Mouse (Mus musculus): ENCODE measurements at regions not wholly inside any gene's neighbourhood (a gene's known extent, or its start where the extent isn't known, plus 50 kb on each side); places are given as distances from the start of the nearest gene placed in this dataset.

DNA sequence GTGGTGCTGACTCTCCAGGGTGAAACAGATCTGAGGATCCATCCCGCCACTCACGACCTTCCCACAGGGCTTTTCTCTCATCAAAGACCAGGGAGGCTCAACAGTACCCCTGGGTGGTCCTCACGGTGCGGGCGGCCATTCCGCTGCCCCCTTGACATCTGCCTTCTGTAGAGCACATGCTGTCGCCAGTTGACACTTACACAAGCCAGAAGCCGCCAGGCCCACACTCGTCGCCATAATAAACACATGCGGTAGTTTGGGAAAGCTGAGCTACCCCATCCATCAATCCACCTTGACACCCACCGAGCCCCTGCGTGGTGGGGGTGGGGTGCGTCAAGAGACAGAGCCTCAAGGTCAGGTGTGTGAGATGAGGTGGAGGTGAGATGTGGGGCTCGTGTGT, 125.7 kb downstream of the Tfap2c start:
- Histone ChIP-seq H3K9me3 (ENCODE audit: control insufficient read depth, low read length) (no peaks in the 10 kb centered on the region), H3K27me3 (ENCODE audit: control insufficient read depth, insufficient read depth, low read depth, low read length) (no peaks in the 10 kb centered on the region; the same call in 1 of the 2 replicates), H3K9ac (ENCODE audit: low read length) (no peak overlapping the region), H3K4me1 (replicated peaks; ENCODE audit: control insufficient read depth, insufficient read depth, low read length) (no peaks in the 10 kb centered on the region), H3K4me2 (ENCODE audit: low read depth, low read length) (no peak overlapping the region), H3K36me3 (ENCODE audit: control insufficient read depth, insufficient read depth, low read length) (no peaks in the 10 kb centered on the region), H3K27ac (ENCODE audit: low read length) (no peak overlapping the region), H3K4me3 (ENCODE audit: low read length) (no peak overlapping the region)
- ATAC-seq (ENCODE audit: low read depth) = no peak
- WGBS = 17% methylated on average over 15 of the region's 15 CpGs

DNA sequence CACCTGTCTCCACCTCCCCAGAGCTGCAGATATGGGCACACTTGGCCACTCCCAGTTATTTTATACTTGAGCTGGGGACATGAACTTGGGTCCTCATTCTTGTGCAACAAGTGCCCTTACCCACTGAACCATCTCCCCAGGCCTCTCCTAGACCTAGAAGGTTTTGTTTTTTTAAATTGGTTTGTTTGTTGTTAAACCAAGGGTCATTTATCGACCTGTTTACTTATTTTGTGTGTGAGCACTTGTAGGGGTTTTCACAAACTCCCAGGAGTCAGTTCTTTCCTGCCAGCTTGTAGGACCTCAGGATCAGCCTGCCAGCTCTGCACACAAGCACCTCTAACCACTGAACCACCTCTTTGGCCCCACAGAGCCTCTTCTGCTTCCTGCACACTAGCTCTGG, 140.8 kb downstream of the Tfap2c start:
- Histone ChIP-seq H3K4me1 (replicated peaks; ENCODE audit: control insufficient read depth, insufficient read depth, low read length) (no peaks in the 10 kb centered on the region), H3K4me2 (ENCODE audit: low read depth, low read length) (no peak overlapping the region), H3K27me3 (ENCODE audit: control insufficient read depth, insufficient read depth, low read depth, low read length) (no peaks in the 10 kb centered on the region), H3K9me3 (ENCODE audit: control insufficient read depth, low read length) (peaks cover 5% of the 10 kb centered on the region), H3K36me3 (ENCODE audit: control insufficient read depth, insufficient read depth, low read length) (no peaks in the 10 kb centered on the region), H3K9ac (ENCODE audit: low read length) (no peak overlapping the region), H3K4me3 (ENCODE audit: low read length) (no peak overlapping the region), H3K27ac (ENCODE audit: low read length) (no peak overlapping the region)
- WGBS = 76% methylated on average over 1 of the region's 1 CpGs
- no peak for ATAC-seq (ENCODE audit: low read depth)

DNA sequence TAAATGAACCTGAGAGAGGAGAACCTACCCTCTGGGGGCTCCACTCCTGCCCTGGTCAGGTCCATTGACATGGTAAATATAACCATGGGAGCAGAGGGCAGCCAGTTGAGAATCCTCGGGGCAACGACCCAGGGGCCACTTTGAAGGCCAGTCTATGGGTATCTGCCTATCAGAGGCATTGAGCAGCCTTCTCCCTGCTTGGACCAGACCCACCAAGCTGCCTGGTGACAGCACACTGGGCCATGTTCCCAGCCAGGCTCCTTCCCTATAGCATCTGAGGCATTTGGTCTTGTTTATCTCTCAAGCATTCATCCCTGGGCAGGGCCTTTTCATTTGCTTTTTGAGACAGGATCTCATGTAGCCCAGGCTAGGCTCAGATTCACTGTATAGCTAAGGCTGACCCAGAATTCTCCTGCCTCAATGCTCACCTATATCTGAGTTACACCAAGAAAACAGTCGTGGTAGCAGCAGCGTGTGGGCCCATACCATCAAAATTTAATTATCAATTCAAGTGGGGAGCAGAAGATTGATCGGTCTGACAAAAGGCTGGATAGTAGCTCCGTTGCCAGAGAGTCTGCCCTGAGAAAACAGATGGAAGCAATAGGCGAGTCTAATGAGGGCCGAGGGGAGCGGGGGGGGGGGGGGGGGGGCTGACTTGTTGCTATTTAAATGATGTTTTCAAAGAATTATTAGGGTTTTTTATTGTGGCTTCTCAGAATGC, 141.7 kb downstream of the Tfap2c start:
- no peak for ATAC-seq (ENCODE audit: low read depth)

DNA sequence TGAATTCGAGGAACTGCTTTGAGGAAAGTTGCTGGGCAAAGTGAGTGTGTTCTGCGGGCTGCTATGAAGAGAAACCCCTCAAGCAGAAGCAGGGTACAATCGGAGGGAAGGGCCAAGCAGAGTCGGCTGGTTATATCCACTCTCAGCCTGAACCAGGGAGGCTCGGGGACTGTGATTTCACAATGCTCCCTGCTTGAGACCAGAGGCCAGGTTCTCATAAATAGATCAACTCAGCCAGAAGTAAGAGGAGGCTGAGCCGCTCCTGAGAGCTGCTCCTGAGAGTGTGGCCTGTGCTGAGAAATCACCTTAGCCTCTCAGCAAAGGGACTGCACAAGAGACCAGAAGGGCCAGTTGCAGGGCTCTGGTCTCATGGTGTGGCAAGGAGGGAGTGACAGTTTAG, 149.6 kb downstream of the Tfap2c start:
- no peaks in the 10 kb centered on the region for H3K27me3 ChIP-seq (ENCODE audit: control insufficient read depth, insufficient read depth, low read depth, low read length)
- ATAC-seq (ENCODE audit: low read depth) = no peak
- no peak overlapping the region for H3K9ac ChIP-seq (ENCODE audit: low read length)
- no peak overlapping the region for H3K4me2 ChIP-seq (ENCODE audit: low read depth, low read length)
- no peaks in the 10 kb centered on the region for H3K9me3 ChIP-seq (ENCODE audit: control insufficient read depth, low read length)
- 65% methylated on average over 6 of the region's 6 CpGs for WGBS
- no peak overlapping the region for H3K27ac ChIP-seq (ENCODE audit: low read length)
- H3K36me3 ChIP-seq (ENCODE audit: control insufficient read depth, insufficient read depth, low read length) = no peaks in the 10 kb centered on the region
- no peak overlapping the region for H3K4me3 ChIP-seq (ENCODE audit: low read length)
- no peaks in the 10 kb centered on the region for H3K4me1 ChIP-seq (replicated peaks; ENCODE audit: control insufficient read depth, insufficient read depth, low read length)

More for the DNA sequence above, 141.7 kb downstream of the Tfap2c start:
- H3K9me3 ChIP-seq (ENCODE audit: control insufficient read depth, low read length) = peaks cover 5% of the 10 kb centered on the region
- H3K36me3 ChIP-seq (ENCODE audit: control insufficient read depth, insufficient read depth, low read length) = no peaks in the 10 kb centered on the region
- no peak overlapping the region for H3K27ac ChIP-seq (ENCODE audit: low read length)
- WGBS = 74% methylated on average over 9 of the region's 9 CpGs
- no peak overlapping the region for H3K9ac ChIP-seq (ENCODE audit: low read length)
- no peaks in the 10 kb centered on the region for H3K27me3 ChIP-seq (ENCODE audit: control insufficient read depth, insufficient read depth, low read depth, low read length)
- H3K4me2 ChIP-seq (ENCODE audit: low read depth, low read length) = no peak overlapping the region
- H3K4me1 ChIP-seq (replicated peaks; ENCODE audit: control insufficient read depth, insufficient read depth, low read length) = no peaks in the 10 kb centered on the region
- no peak overlapping the region for H3K4me3 ChIP-seq (ENCODE audit: low read length)

DNA sequence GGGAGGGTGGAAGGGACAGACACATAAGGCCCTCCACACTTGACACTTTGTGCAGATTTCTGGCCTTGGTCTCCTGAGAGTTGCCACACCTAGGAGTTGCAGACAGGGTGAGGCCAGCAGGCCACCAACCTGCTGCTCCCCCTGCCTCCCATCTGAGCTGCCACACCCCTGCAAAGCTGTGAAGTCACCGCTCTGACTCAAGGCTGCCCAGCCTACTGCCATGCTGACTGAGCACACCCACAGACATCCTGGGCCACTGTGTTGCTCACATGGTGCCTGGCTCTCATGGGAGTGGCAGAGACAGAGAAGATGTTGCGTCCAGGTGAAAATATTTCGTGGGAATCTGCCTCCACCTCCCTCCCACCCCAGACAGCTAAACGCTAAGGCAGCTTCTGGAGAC, 150.3 kb downstream of the Tfap2c start:
- ATAC-seq (ENCODE audit: low read depth) = no peak
- Histone ChIP-seq H3K4me3 (ENCODE audit: low read length) (no peak overlapping the region), H3K27me3 (ENCODE audit: control insufficient read depth, insufficient read depth, low read depth, low read length) (no peaks in the 10 kb centered on the region), H3K9ac (ENCODE audit: low read length) (no peak overlapping the region), H3K4me2 (ENCODE audit: low read depth, low read length) (no peak overlapping the region), H3K36me3 (ENCODE audit: control insufficient read depth, insufficient read depth, low read length) (no peaks in the 10 kb centered on the region), H3K4me1 (replicated peaks; ENCODE audit: control insufficient read depth, insufficient read depth, low read length) (no peaks in the 10 kb centered on the region), H3K27ac (ENCODE audit: low read length) (no peak overlapping the region), H3K9me3 (ENCODE audit: control insufficient read depth, low read length) (no peaks in the 10 kb centered on the region)
- 57% methylated on average over 4 of the region's 4 CpGs for WGBS

DNA sequence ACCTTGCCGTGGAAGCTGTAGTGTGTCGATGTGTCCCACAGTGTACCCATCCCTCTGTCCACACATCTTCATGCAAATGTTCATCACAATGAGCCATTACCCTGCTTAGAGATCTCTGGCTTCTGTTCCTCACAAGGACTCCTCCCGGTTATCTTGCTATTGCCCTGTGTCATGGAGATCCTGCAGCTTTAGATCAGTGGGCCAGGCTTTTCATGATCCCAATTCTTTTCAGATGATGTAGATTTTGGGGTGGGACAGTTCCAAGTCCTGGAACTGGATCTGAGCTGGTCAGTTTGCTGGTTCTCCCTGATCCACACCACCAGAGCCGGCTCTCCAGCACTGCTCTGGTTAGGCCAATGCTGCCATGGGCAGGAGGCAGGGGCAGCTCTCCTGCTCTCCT, 161.2 kb downstream of the Tfap2c start:
- Histone ChIP-seq H3K4me1 (replicated peaks; ENCODE audit: control insufficient read depth, insufficient read depth, low read length) (no peaks in the 10 kb centered on the region), H3K27me3 (ENCODE audit: control insufficient read depth, insufficient read depth, low read depth, low read length) (no peaks in the 10 kb centered on the region), H3K9me3 (ENCODE audit: control insufficient read depth, low read length) (no peaks in the 10 kb centered on the region), H3K4me2 (ENCODE audit: low read depth, low read length) (no peak overlapping the region), H3K4me3 (ENCODE audit: low read length) (no peak overlapping the region), H3K36me3 (ENCODE audit: control insufficient read depth, insufficient read depth, low read length) (no peaks in the 10 kb centered on the region), H3K9ac (ENCODE audit: low read length) (no peak overlapping the region), H3K27ac (ENCODE audit: low read length) (no peak overlapping the region)
- WGBS = 73% methylated on average over 4 of the region's 4 CpGs
- no peak for ATAC-seq (ENCODE audit: low read depth)

DNA sequence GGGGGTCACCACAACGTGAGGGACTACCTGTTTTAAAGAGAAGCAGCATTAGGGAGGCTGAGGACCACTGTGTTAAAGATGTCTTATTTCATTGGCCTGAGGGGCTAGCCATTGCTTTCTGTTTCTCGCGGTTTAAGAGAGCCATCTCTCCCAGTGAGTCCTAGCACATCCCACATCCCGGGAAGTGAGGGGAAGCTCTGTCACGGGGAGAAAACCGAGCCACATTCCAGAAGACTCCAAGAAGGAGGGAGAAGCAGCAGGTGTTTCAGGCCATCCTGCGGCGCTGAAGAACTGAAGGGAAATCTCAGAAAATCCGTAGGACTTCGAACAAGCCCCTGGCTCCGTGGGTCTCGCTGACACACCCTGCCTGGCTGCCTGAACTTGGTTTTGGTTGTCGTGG, 177.3 kb downstream of the Tfap2c start:
- H3K27me3 ChIP-seq (ENCODE audit: control insufficient read depth, insufficient read depth, low read depth, low read length) = peaks cover 50% of the 10 kb centered on the region
- no peak overlapping the region for H3K27ac ChIP-seq (ENCODE audit: low read length)
- H3K9ac ChIP-seq (ENCODE audit: low read length) = no peak overlapping the region
- H3K4me1 ChIP-seq (replicated peaks; ENCODE audit: control insufficient read depth, insufficient read depth, low read length) = peaks cover 9% of the 10 kb centered on the region
- ATAC-seq (ENCODE audit: low read depth) = no peak
- no peaks in the 10 kb centered on the region for H3K36me3 ChIP-seq (ENCODE audit: control insufficient read depth, insufficient read depth, low read length)
- H3K4me3 ChIP-seq (ENCODE audit: low read length) = no peak overlapping the region
- H3K9me3 ChIP-seq (ENCODE audit: control insufficient read depth, low read length) = no peaks in the 10 kb centered on the region
- WGBS = 6% methylated on average over 13 of the region's 13 CpGs
- H3K4me2 ChIP-seq (ENCODE audit: low read depth, low read length) = no peak overlapping the region

DNA sequence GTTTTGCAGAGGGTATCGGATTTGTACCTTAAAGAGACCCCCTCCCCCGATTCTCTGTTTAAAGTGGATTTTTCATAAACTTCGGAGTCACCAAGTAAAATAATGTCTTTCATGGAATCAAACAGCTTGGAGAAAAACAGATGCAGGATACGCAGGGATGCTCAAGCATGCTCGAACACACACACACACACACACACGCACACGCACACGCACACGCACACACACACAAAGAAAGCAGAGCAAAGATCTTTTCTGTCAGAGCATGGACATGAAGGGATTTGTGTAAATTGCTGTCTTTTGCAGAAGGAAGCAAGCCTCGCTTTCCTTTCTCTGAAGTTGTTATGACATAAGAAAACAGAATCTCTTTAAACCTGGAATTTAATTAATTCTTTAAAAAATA, 178.2 kb downstream of the Tfap2c start:
- H3K9ac ChIP-seq (ENCODE audit: low read length) = no peak overlapping the region
- no peak overlapping the region for H3K27ac ChIP-seq (ENCODE audit: low read length)
- 37% methylated on average over 10 of the region's 10 CpGs for WGBS
- no peaks in the 10 kb centered on the region for H3K36me3 ChIP-seq (ENCODE audit: control insufficient read depth, insufficient read depth, low read length)
- peaks cover 9% of the 10 kb centered on the region for H3K4me1 ChIP-seq (replicated peaks; ENCODE audit: control insufficient read depth, insufficient read depth, low read length)
- no peak overlapping the region for H3K4me2 ChIP-seq (ENCODE audit: low read depth, low read length)
- no peak for ATAC-seq (ENCODE audit: low read depth)
- no peak overlapping the region; the same call in 1 of the 2 replicates for H3K4me3 ChIP-seq (ENCODE audit: low read length)
- H3K9me3 ChIP-seq (ENCODE audit: control insufficient read depth, low read length) = no peaks in the 10 kb centered on the region
- peaks cover 59% of the 10 kb centered on the region for H3K27me3 ChIP-seq (ENCODE audit: control insufficient read depth, insufficient read depth, low read depth, low read length)

DNA sequence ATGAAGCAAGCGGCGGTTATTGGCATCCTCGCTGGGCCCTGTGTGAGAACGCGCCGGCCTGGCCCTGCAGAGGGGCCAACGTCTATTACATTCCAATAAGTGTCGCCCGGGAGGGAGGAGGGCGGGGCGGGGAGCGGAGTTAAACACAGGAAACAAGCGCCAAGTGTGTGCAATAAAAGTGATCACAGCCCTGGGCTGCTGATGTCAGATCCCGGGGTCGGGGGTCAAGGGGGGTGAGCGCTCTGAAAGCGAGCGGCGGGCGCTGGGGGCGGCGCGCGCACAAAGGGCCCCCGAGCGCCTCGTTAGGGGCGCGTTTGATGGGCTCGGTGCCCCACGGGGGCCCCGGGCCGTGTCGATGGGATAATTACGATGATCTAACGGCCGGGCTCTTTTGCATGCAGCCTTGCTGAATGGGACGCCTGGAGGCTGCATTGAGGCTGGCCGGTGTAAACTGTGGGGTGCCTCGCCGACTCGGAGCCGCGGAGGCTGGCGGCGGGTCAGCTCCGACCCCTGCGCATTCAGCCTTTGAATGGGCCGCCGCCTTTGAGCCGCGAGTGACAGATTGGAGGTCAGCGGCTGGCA, 178.9 kb downstream of the Tfap2c start:
- Histone ChIP-seq H3K4me1 (replicated peaks; ENCODE audit: control insufficient read depth, insufficient read depth, low read length) (peaks cover 9% of the 10 kb centered on the region), H3K9me3 (ENCODE audit: control insufficient read depth, low read length) (no peaks in the 10 kb centered on the region), H3K9ac (ENCODE audit: low read length) (peak overlapping the region; percentile 39), H3K4me2 (ENCODE audit: low read depth, low read length) (peak overlapping the region; percentile 92), H3K27ac (ENCODE audit: low read length) (no peak overlapping the region), H3K4me3 (ENCODE audit: low read length) (peak overlapping the region; percentile 51), H3K27me3 (ENCODE audit: control insufficient read depth, insufficient read depth, low read depth, low read length) (peaks cover 66% of the 10 kb centered on the region), H3K36me3 (ENCODE audit: control insufficient read depth, insufficient read depth, low read length) (no peaks in the 10 kb centered on the region)
- ATAC-seq (ENCODE audit: low read depth) = peak; percentile 75
- under 1% methylated on average over 50 of the region's 53 CpGs for WGBS

Data from lung, embryonic 16.5 days (tissue).